Mouse (Mus musculus) heart, postnatal 25 days (tissue): Measurements from ENCODE around the gene Dhx32. TPM values are rescaled to one million over a fixed set of nuclear protein-coding genes. Genes with fewer than 3 reads are reported as not detected.

Source experiments
- DNase-seq: peaks from one replicate; pipeline ENCODE4 v3.0.0; 2022; ENCODE audit warnings: low spot score
- intact Hi-C: fragments of 180-260 bp; cut with DNase I; formaldehyde crosslinking; loops from one replicate; pipeline ENCODE4 v1.15.1; 2025
- total RNA-seq, 2 experiments: library from RNA; stranded (reverse); gene quantifications; 2 replicates each; pipeline ENCODE4 v1.2.3; 2021

Gene Dhx32
- total RNA-seq, 2 experiments from 2014 or later = 33.7 to 35.7 TPM

DNA sequence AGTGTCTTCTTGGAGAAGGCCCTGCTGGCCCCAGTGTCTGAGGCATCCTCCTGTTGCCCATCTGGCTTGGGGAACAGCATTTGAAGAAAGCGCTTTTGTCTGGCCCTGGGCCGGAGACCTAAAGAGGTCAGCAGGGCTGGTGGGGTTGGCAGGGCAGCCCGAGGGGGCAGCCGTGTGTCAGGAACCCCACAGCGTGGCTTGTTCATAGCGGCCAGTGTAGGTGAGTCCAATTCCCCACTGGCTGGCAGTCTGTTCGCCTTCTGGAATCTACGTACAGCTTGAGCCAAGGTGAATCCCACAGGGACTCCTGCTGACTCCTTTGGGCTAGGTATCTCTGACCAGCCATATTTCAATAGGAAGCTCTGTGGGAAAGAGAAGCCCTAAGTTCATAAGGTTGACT is 103.8 kb downstream of the Dhx32 start:
- DNase-seq = no peak
- intact Hi-C loops = no loop called here

DNA sequence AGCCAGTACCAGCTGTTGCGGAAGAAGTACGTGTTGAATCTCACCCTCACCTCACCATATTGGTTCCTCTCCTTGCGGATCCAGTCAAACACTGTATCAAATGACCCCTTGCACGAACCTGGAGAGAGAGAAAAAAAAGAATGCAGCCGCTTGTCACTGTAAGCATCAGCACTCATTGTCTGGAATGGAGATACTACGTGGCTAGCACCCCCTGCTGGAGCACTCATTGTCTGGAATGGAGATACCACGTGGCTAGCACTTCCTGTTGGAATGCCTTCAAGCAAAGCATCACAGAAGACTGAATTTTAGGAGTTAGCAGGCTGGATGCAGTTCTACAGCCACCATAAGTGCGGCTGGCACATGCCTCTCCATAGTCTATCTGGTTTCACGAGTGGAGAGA is 106.5 kb downstream of the Dhx32 start:
- intact Hi-C loops = no loop called here
- DNase-seq = no peak

Other genes with a start within 250 kb of the Dhx32 start
- not detected for gene Tex36, start 180.6 kb downstream of the Dhx32 start, total RNA-seq
- 10 to 100 TPM; 10.9 to 11.8 TPM for gene Edrf1, start 145.2 kb downstream of the Dhx32 start, total RNA-seq
- not detected for gene Mmp21, start 102.7 kb downstream of the Dhx32 start, total RNA-seq
- 10 to 100 TPM; 46.5 to 57.3 TPM for gene Bccip, start 73.4 kb downstream of the Dhx32 start, total RNA-seq
- gene Uros, start 72.7 kb downstream of the Dhx32 start, total RNA-seq = 10 to 100 TPM; 19.5 to 20.3 TPM
- not detected for gene Fank1, start 5.9 kb downstream of the Dhx32 start, total RNA-seq